Mouse (Mus musculus) thymus, adult 2 months (tissue): ENCODE data around the gene Pnp. TPM values are rescaled to one million over a fixed set of nuclear protein-coding genes. Genes with fewer than 3 reads are reported as not detected.
"Not testable (repeated sequence)": the region's sequence is repeated elsewhere in the genome, so short reads cannot be mapped to it uniquely, and the experiment has no call there.

ENCODE experiments used
- DNase-seq: peaks from one replicate; pipeline ENCODE4 v3.0.0; 2021
- H3K27ac ChIP-seq: fragments of 200-500 bp; 2 replicates; pipeline ENCODE4 v1.5.1; 2012; ENCODE audit warnings: low read length, control low read depth; ENCODE audit not compliant: control insufficient read depth, insufficient read depth
- H3K27me3 ChIP-seq: fragments of 200-500 bp; 2 replicates; pipeline ENCODE4 v1.6.1; 2012; ENCODE audit warnings: mild to moderate bottlenecking, low read length, moderate library complexity, mixed read lengths; ENCODE audit not compliant: control insufficient read depth, insufficient read depth
- H3K36me3 ChIP-seq: fragments of 200-500 bp; 2 replicates; pipeline ENCODE4 v1.6.1; 2012; ENCODE audit warnings: mild to moderate bottlenecking, low read length, moderate library complexity; ENCODE audit not compliant: control insufficient read depth, insufficient read depth
- H3K4me1 ChIP-seq: fragments of 200-500 bp; replicated peaks from 2 replicates; pipeline ENCODE4 v1.6.1; 2012; ENCODE audit warnings: low read length; ENCODE audit not compliant: control insufficient read depth, insufficient read depth
- H3K4me3 ChIP-seq: fragments of 200-500 bp; 2 replicates; pipeline ENCODE4 v1.5.1; 2012; ENCODE audit warnings: mild to moderate bottlenecking, low read length, control low read depth, moderate library complexity; ENCODE audit not compliant: control insufficient read depth, insufficient read depth
- CTCF ChIP-seq: fragments of 200-500 bp; IDR thresholded peaks from 2 replicates; pipeline ENCODE4 v1.5.1; 2012; ENCODE audit warnings: mild to moderate bottlenecking, control low read depth, low read length, moderate library complexity, borderline replicate concordance; ENCODE audit not compliant: control insufficient read depth, poor library complexity, insufficient read depth; ENCODE audit errors: extremely low read depth
- POLR2A ChIP-seq: fragments of 200-500 bp; IDR thresholded peaks from 2 replicates; pipeline ENCODE4 v1.6.1; 2012; ENCODE audit warnings: mild to moderate bottlenecking, low read length, control low read depth, moderate library complexity; ENCODE audit not compliant: control insufficient read depth, poor library complexity, insufficient read depth; ENCODE audit errors: extremely low read depth
- WGBS: fragments of 180-500 bp; shearing (Covaris S2); methylation state at CpG from one replicate; pipeline ENCODE4 v1.1.7; 2018; 5-methylcytosine and 5-hydroxymethylcytosine counted together
- polyA plus RNA-seq: library from polyadenylated mRNA; depleted of rRNA; stranded (reverse); fragments of >200 nt; gene quantifications from 2 replicates; pipeline ENCODE4 v1.2.3, GENCODE M21; 2012

Gene Pnp
- polyA plus RNA-seq, 1 experiment = 33.6 TPM

DNA sequence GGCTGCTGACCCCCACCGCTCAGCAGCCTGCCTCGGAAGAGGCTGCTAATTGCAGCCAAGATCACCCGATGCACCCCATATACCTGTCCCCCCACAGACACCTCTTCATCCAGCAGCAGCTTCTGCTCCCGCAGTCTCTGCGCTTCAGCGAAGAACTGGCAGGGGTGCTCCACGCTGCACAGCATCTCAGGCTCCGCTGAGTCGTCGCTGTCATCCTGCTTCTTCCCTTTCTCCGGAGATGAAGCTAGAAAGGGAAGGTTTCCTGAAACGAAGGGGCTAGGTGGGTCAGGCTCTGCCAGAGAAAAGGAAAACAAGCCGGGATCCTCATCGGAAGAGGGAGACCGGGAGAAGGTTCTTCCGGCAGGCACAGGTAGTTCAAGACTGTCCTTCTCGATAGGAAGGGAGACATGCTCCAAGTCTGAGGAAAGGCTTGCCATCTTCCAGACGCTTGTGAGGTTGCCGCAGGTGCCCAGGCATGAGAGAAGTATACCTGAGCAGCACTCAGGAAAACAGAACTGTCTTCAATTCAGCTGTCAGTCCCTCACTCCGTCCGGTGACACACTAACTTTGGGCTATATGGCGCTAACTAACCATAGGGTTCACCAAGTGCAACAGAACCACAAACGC is 34.0 kb upstream of the Pnp start:
- Histone ChIP-seq H3K4me3 (no peak overlapping the region; the same call in 1 of the 2 replicates), H3K27ac (no peak overlapping the region), H3K36me3 (no peaks in the 10 kb centered on the region), H3K27me3 (no peaks in the 10 kb centered on the region), H3K4me1 (peaks cover 7% of the 10 kb centered on the region)
- DNase-seq = no peak
- TF ChIP-seq CTCF (no peak), POLR2A (no peak)
- 77% methylated on average over 23 of the region's 23 CpGs for WGBS

DNA sequence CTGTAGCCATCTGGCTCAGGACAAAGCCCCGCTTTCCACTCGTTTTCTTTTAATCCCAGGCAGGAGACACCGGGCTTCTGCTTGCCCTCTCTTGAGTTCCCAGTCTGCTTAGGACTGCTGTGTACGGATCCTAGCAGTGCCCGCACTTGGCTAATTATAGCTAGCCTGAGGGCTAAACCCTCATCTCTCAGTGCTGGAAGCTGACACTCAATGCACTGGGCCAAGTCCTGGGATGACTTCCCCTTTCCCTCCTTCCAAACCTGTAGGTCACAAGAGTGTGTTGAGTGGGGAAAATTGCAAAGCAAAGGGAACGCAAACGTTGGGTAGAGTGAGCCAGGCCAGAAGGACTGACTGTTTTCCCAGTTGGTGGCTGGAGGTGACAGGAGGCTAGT is 33.5 kb upstream of the Pnp start, which contains the start of gene Klhl33:
Gene Klhl33 (minus strand): TSS at position 134 of the 392 bp plus-strand sequence.
- Histone ChIP-seq H3K27ac (no peak within 1 kb of the TSS), H3K36me3 (no peaks in the 10 kb centered on the region), H3K4me3 (no peak within 1 kb of the TSS; the same call in 1 of the 2 replicates), H3K27me3 (no peaks in the 10 kb centered on the region), H3K4me1 (peaks cover 5% of the 10 kb centered on the region)
- TF ChIP-seq POLR2A (no peak), CTCF (no peak)
- no peak for DNase-seq
- 73% methylated on average over 7 of the region's 7 CpGs for WGBS

DNA sequence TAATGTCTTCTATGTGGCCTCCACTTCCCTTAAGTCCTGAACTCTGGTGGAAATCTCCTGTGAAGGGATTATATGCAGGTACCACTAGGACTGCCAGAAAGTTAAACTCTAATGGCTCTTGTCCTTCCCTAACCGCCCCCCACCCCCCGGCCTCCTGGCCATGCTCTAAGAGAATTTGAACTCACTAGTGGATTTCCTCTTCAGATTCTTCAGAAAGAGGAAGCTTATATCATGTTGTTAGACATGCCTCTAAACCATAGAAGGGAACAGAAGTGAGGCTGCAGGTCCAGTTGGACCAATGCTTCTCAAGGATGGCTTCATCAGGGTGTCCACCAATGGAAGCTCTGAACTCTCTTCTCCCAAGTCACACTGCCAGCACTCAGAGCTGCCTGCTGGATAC is 32.9 kb upstream of the Pnp start:
- not testable (repeated sequence) for DNase-seq

DNA sequence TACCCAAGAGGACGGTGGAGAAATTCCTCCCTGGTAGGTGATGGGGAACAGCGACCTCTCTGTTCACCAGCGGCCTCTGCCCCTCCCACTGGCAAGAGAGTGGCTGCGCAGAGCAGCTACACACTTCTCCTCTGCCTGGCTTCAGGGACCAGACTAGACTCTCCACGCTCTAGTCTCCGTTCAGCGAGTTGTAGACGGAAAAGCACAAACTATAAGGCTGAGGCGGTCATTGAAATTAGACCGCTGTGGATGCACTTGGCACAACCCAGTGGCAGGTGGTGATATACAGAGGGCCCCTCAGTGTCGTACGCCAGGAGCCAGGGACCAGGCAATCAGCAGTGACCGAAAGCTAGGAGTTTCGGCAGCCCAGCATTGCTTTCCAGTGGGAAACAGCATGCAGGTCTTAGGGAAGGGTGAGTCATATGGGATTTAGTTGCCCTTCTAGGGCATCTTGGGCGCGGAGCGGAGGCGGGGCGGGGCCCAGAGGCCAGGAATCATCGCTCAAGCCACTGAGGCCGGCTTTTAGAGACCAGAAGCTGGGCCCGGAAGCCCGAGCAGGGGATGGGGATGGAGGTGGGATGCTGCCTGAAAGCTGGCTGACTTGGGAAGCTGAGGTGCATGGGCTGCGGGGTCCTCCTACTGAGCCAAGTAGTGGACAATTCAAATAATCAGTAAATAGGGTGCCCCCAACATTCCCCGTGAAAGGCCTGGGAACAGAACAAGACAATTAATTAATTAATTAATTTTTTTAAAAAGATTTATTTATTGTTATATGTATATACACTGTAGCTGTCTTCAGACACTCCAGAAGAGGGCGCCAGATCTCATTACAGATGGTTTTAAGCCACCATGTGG is 26.7 kb upstream of the Pnp start:
- Histone ChIP-seq H3K27ac (no peak overlapping the region), H3K27me3 (no peaks in the 10 kb centered on the region), H3K4me1 (no peaks in the 10 kb centered on the region), H3K36me3 (no peaks in the 10 kb centered on the region), H3K4me3 (no peak overlapping the region)
- TF ChIP-seq POLR2A (no peak), CTCF (no peak)
- no peak for DNase-seq
- 44% methylated on average over 26 of the region's 26 CpGs for WGBS

More for the DNA sequence above, 32.9 kb upstream of the Pnp start:
- not testable (repeated sequence) for H3K27ac ChIP-seq, H3K4me1 ChIP-seq, H3K27me3 ChIP-seq, H3K36me3 ChIP-seq, H3K4me3 ChIP-seq
- 41% methylated on average over 2 of the region's 2 CpGs for WGBS

DNA sequence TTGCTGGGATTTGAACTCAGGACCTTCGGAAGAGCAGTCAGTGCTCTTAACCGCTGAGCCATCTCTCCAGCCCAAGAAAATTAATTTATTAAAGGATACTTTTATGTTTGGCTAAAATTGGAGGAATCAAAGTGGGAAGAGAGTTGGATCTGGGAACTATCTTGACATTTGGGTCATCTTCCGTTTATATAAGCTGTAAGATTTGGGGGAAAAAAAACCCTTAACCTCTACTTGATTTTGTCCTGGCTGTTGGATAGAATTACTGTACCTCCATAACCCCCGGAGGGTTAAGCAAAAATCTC is 26.1 kb upstream of the Pnp start:
- H3K27ac ChIP-seq = no peak overlapping the region
- DNase-seq = no peak
- H3K36me3 ChIP-seq = no peaks in the 10 kb centered on the region
- no peaks in the 10 kb centered on the region for H3K4me1 ChIP-seq
- 97% methylated on average over 4 of the region's 4 CpGs for WGBS
- no peaks in the 10 kb centered on the region for H3K27me3 ChIP-seq
- no peak for TF ChIP-seq CTCF
- no peak for TF ChIP-seq POLR2A
- H3K4me3 ChIP-seq = no peak overlapping the region

DNA sequence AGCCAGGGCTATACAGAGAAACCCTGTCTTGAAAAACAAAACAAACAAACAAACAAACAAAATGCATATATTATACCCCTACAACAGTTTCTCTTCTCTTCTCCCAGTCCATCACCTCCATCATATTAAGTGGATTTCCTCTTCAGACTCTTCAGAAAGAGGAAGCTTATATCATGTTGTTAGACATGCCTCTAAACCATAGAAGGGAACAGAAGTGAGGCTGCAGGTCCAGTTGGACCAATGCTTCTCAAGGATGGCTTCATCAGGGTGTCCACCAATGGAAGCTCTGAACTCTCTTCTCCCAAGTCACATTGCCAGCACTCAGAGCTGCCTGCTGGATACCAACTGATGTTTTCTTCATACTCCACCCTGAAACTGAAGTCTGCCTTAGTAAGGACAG is 25.6 kb upstream of the Pnp start:
- not testable (repeated sequence) for H3K4me3 ChIP-seq, H3K36me3 ChIP-seq, DNase-seq, H3K27me3 ChIP-seq, H3K4me1 ChIP-seq, H3K27ac ChIP-seq

DNA sequence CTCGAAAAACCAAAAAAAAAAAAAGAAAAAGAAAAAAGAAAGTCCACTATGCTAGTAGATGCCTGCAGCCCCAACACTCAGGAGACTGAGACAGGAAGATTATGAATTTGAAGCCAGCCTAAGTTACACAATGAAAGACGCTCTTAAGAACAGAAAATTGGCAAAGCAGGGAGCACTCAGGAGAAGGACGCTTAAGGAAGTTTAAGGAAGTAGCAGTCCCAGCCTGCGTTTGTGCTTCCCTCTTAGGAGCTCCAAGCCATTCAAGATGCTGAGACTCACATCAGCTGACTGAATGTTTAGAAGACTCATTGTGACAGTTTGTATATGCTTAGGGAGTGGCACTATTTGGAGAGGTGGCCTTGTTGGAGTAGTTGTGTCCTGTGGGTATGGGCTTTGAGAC is 22.8 kb upstream of the Pnp start:
- no peak for DNase-seq
- no peaks in the 10 kb centered on the region; the same call in 1 of the 2 replicates for H3K36me3 ChIP-seq
- H3K4me3 ChIP-seq = no peak overlapping the region
- no peak overlapping the region for H3K27ac ChIP-seq
- H3K4me1 ChIP-seq = no peaks in the 10 kb centered on the region
- H3K27me3 ChIP-seq = no peaks in the 10 kb centered on the region
- 83% methylated on average over 4 of the region's 4 CpGs for WGBS
- no peak for TF ChIP-seq CTCF
- TF ChIP-seq POLR2A = no peak
